Mouse (Mus musculus) neural tube, embryonic 15.5 days (tissue): ENCODE measurements around the gene Rif1. TPM values are rescaled to one million over a fixed set of nuclear protein-coding genes. Genes with fewer than 3 reads are reported as not detected.

Experiments
- polyA plus RNA-seq: library from polyadenylated mRNA; unstranded; fragments of >200 nt; fragmentation: Nextera tagmentation; extraction: Ambion mirVana; gene quantifications from 2 replicates; pipeline ENCODE4 v1.2.1, GENCODE M21; 2015

Gene Rif1
- polyA plus RNA-seq, 1 experiment from 2014 or later, result 17.6 TPM

Other genes with a start within 250 kb of the Rif1 start
- gene Rbm43, start 137.7 kb upstream of the Rif1 start, polyA plus RNA-seq, result 6.7 and 12.1 TPM in 2 replicates
- 4.3 and 14.8 TPM in 2 replicates for gene Nmi, start 99.3 kb upstream of the Rif1 start, polyA plus RNA-seq
- 3.6 and 4.2 TPM in 2 replicates for gene Tnfaip6, start 34.8 kb upstream of the Rif1 start, polyA plus RNA-seq